Mouse (Mus musculus) heart, postnatal 10 days (tissue): Measurements from ENCODE around the gene Trim11. TPM values are rescaled to one million over a fixed set of nuclear protein-coding genes. Genes with fewer than 3 reads are reported as not detected.

Experiments
- DNase-seq, 2 experiments: peaks; one replicate each; pipeline ENCODE4 v3.0.0; 2021
- intact Hi-C: fragments of 180-260 bp; cut with DNase I; formaldehyde crosslinking; loops from one replicate; pipeline ENCODE4 v1.15.1; 2025
- microRNA-seq, 2 experiments: library from miRNA; unstranded; fragments of <30 nt; microRNA quantifications; one replicate each; pipeline ENCODE4 v1.2.0; 2022
- total RNA-seq, 2 experiments: library from RNA; stranded (reverse); gene quantifications; 2 replicates each; pipeline ENCODE4 v1.2.3; 2021

Trim11 gene
- total RNA-seq, 2 experiments from 2014 or later, result 19.9 to 20.8 TPM

- intact Hi-C loops, result no loop called here
- peak; percentile 22 to 42 for DNase-seq
Measured at GRCm38 (mm10) chr11:58997541-58997940, 19.6 kb downstream of the Trim11 start.

- intact Hi-C loops, result no loop called here
- peak; percentile 82 to 89 for DNase-seq
Measured at GRCm38 (mm10) chr11:58999158-58999557, 21.3 kb downstream of the Trim11 start.

DNA sequence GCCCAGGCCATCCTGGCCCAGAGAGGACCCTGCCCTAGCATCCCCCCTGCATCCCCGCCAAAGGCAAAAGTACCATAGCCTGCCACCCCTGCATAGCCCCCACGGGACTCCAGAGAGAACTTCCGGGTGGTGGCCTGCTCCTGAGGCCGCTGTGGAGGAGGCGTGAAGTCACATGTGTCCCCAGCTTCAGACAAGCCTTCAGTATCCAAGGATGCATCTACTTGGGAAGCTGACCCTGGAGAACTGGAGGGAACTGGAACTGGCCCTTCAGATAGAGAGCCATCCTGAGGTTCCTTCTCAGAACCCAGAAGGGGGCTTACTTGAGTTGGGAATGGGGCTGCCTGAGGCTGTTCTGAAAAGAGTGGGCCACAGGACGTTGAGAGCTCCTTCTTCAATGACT, 21.9 kb downstream of the Trim11 start:
- peak; percentile 13 for DNase-seq
- intact Hi-C loops, result no loop called here

GRCm38 (mm10) chr11:59000635-59001034, 22.7 kb downstream of the Trim11 start:
- intact Hi-C loops, result no loop called here
- peak; percentile 17 to 21 for DNase-seq

- DNase-seq, result peak; percentile 86 to 88
- intact Hi-C loops, result no loop called here
Measured at GRCm38 (mm10) chr11:59002327-59003079, 24.6 kb downstream of the Trim11 start.

GRCm38 (mm10) chr11:59015052-59015451, 37.2 kb downstream of the Trim11 start:
- peak in 1 of 2 experiments; percentile 56 for DNase-seq
- intact Hi-C loops, result no loop called here

- intact Hi-C loops, result no loop called here
- DNase-seq, result no peak
Measured at GRCm38 (mm10) chr11:59026411-59026810, 48.5 kb downstream of the Trim11 start.

DNA sequence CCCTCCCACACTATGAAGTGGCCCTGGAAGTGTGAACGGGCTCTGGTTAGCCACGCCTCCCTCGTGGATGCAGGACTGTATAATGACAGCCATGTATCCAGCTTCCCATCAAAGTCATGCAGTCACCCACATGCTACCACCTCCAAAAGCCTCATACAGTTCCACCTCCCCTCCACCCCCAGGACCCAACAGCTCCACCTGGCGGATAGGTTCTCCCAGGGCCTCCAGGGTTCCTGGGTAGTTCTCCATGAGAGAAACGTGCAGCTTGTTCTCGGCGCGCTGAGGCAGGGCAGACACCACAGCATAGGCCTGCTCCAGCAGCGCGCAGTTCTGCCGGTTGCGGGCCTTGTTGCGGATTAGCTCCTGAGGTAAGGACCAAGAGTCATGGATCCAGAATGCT, 51.1 kb downstream of the Trim11 start:
- intact Hi-C loops, result no loop called here
- no peak for DNase-seq

Small RNAs within 50 kb of the gene (microRNA-seq; reads per million reads assigned to microRNA genes)
- 0 to 0.35 reads per million in 2 experiments for gene Gm44313

Other genes with a start within 250 kb of the Trim11 start
- not detected for gene Olfr317, start 238.9 kb upstream of the Trim11 start, total RNA-seq
- not detected for gene Olfr316, start 225.4 kb upstream of the Trim11 start, total RNA-seq
- gene Olfr315, start 204.9 kb upstream of the Trim11 start, total RNA-seq, result not detected
- not detected for gene Olfr314, start 195.1 kb upstream of the Trim11 start, total RNA-seq
- gene Fam183b, start 176.1 kb upstream of the Trim11 start, total RNA-seq, result under 1 TPM in 1 of 2 experiments, not detected in 1; 0.67 TPM
- gene Olfr313, start 163.1 kb upstream of the Trim11 start, total RNA-seq, result not detected
- not detected for gene Olfr312, start 148.9 kb upstream of the Trim11 start, total RNA-seq
- not detected for gene Olfr311, start 138.8 kb upstream of the Trim11 start, total RNA-seq
- gene Gm12258, start 130.9 kb upstream of the Trim11 start, total RNA-seq, result 1 to 10 TPM; 2.3 to 3.5 TPM
- gene 2810021J22Rik, start 110.9 kb upstream of the Trim11 start, total RNA-seq, result 1 to 10 TPM; 3.5 to 3.9 TPM
- gene Zfp39, start 73.9 kb upstream of the Trim11 start, total RNA-seq, result 1 to 10 TPM; 5.2 to 6.1 TPM
- gene Btnl10, start 60.2 kb upstream of the Trim11 start, total RNA-seq, result under 1 TPM in 1 of 2 experiments, not detected in 1; 0.12 TPM
- 100 to 1,000 TPM; 162 to 173 TPM for gene Rnf187, start 39.2 kb upstream of the Trim11 start, total RNA-seq
- gene Hist3h2ba, start 29.2 kb upstream of the Trim11 start, total RNA-seq, result 10 to 100 TPM; 11.0 to 13.0 TPM
- 10 to 100 TPM; 33.2 to 36.7 TPM for gene Hist3h2a, start 23.4 kb upstream of the Trim11 start, total RNA-seq
- under 1 TPM; 0.12 to 0.22 TPM for gene Trim17, start 23.4 kb upstream of the Trim11 start, total RNA-seq
- 100 to 1,000 TPM; 427 to 465 TPM for gene Obscn, start 158.3 kb downstream of the Trim11 start, total RNA-seq
- 10 to 100 TPM; 14.6 to 16.8 TPM for gene Iba57, start 185.6 kb downstream of the Trim11 start, total RNA-seq
- 1 to 10 TPM; 1.7 to 1.8 TPM for gene Gjc2, start 205.1 kb downstream of the Trim11 start, total RNA-seq
- gene Guk1, start 214.1 kb downstream of the Trim11 start, total RNA-seq, result 10 to 100 TPM; 74.3 to 76.2 TPM
- gene Mrpl55, start 224.4 kb downstream of the Trim11 start, total RNA-seq, result 10 to 100 TPM; 86.9 to 88.0 TPM
- gene 2310033P09Rik, start 230.2 kb downstream of the Trim11 start, total RNA-seq, result 10 to 100 TPM in 1 of 2 experiments, 1 to 10 TPM in 1; 9.4 to 12.3 TPM